Mouse (Mus musculus) adrenal gland, postnatal 0 days (tissue): ENCODE results near the gene Gm10260. TPM values are rescaled to one million over a fixed set of nuclear protein-coding genes. Genes with fewer than 3 reads are reported as not detected.

Source experiments
- polyA plus RNA-seq: library from polyadenylated mRNA; unstranded; fragments of >200 nt; fragmentation: Nextera tagmentation; extraction: Ambion mirVana; gene quantifications from 2 replicates; pipeline ENCODE4 v1.2.1, GENCODE M21; 2015

Gene Gm10260
- 8.8 and 13.8 TPM in 2 replicates for polyA plus RNA-seq

DNA sequence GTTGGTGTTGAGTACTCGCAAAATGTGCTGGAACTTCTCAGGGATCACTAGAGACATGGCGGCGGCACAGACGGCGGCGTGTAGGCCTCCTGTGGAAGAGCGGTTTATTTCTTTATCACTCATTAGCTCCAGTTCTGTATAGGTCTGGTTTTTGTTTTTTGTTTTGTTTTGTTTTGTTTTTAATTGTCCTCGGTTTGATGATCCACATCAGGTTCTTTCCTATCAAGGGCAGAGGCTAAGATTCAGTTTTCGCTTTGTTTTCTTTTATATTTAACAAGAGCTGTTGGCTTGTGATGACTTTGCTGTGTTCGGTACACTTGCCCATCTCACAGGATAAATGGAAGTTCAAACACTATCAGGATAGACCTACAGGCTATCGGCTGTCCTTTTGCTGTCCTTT, at the start of gene Gm10260:
Gene Gm10260 (minus strand): TSS at position 101 of the 400 bp plus-strand sequence.

